ENCODE assay signal across 23 mouse cellular contexts in genomic region chr3:148510381-148510780, GRCm38 (mm10).
DNase-seq lines count a peak whose midpoint lies in the region; ATAC-seq lines count a peak whose summit lies in the region.
"Had no signal": no experiment of that assay in that cellular context is flagged by ENCODE, and none has a peak within 500 bp of the region (broad histone marks: within the 10 kb centered on the region; RNA-seq: fewer than 3 reads in every experiment).

No protein-coding gene starts in this region.

- H3K4me2 ChIP-seq in forebrain, embryonic 14.5 days (ENCODE audit: low read length) = no peak overlapping the region
- H3K4me2 ChIP-seq: hindbrain, embryonic 15.5 days; limb, embryonic 13.5 days; liver, embryonic 15.5 days; midbrain, embryonic 12.5 days had no signal

- H3K9ac ChIP-seq in forebrain, embryonic 14.5 days (ENCODE audit: low read length) = no peak overlapping the region
- H3K9ac ChIP-seq: hindbrain, embryonic 15.5 days; limb, embryonic 13.5 days; liver, embryonic 15.5 days; midbrain, embryonic 12.5 days had no signal

- 89% methylated on average over 5 of the region's 5 CpGs for WGBS in forebrain, embryonic 14.5 days

- no peak overlapping the region for H3K27ac ChIP-seq in forebrain, embryonic 14.5 days (ENCODE audit: low read depth, low read length)
- H3K27ac ChIP-seq: embryonic facial prominence, embryonic 10.5 days; hindbrain, embryonic 15.5 days; limb, embryonic 13.5 days; liver, embryonic 15.5 days; midbrain, embryonic 12.5 days had no signal

- no peak for ATAC-seq in forebrain, embryonic 14.5 days
- ATAC-seq: forebrain, embryonic 16.5 days; intestine, embryonic 16.5 days had no signal

- H3K4me1 ChIP-seq in forebrain, embryonic 14.5 days (ENCODE audit: control insufficient read depth, insufficient read depth, low read length) = no peaks in the 10 kb centered on the region
- H3K4me1 ChIP-seq: embryonic facial prominence, embryonic 10.5 days; hindbrain, embryonic 15.5 days; limb, embryonic 13.5 days; liver, embryonic 15.5 days; midbrain, embryonic 12.5 days had no signal

- no peaks in the 10 kb centered on the region for H3K9me3 ChIP-seq in forebrain, embryonic 14.5 days (replicated peaks; ENCODE audit: control insufficient read depth, low read length)
- H3K9me3 ChIP-seq: embryonic facial prominence, embryonic 10.5 days; hindbrain, embryonic 15.5 days; limb, embryonic 13.5 days; liver, embryonic 15.5 days; midbrain, embryonic 12.5 days had no signal

- H3K4me3 ChIP-seq in forebrain, embryonic 14.5 days (ENCODE audit: low read depth, low read length) = no peak overlapping the region
- H3K4me3 ChIP-seq: embryonic facial prominence, embryonic 10.5 days; hindbrain, embryonic 15.5 days; limb, embryonic 13.5 days; liver, embryonic 15.5 days; midbrain, embryonic 12.5 days had no signal

- DNase-seq in CD4-positive, CD25-positive, alpha-beta regulatory T cell, adult 2 months (ENCODE audit: low read depth, low spot score) = peak; percentile 68
- peak; percentile 28 for DNase-seq in MEL-GATA-1-ER (ENCODE audit: extremely low read depth, low read depth)
- DNase-seq in induced T-regulatory cell, adult 2 months (ENCODE audit: low read depth) = peak; percentile 60
- peak; percentile 54 for DNase-seq in naive thymus-derived CD4-positive, alpha-beta T cell, adult 2 months (ENCODE audit: low read depth)
- DNase-seq in urinary bladder, postnatal 14 days (ENCODE audit: low spot score) = no peak
- DNase-seq in adrenal gland, postnatal 10 days = no peak
- DNase-seq in forebrain, embryonic 14.5 days (ENCODE audit: low spot score) = no peak
- DNase-seq: adrenal gland, postnatal 25 days; cerebellum, adult 9-10 months; gastrocnemius, postnatal 10 days; heart, adult 18-20 months; kidney, adult 9 months; kidney, postnatal 14 days; layer of hippocampus, postnatal 36 days; lung, postnatal 4 days; thymus, postnatal 14 days had no signal

- no peaks in the 10 kb centered on the region for H3K36me3 ChIP-seq in forebrain, embryonic 14.5 days (ENCODE audit: control insufficient read depth, insufficient read depth, low read length)
- H3K36me3 ChIP-seq: embryonic facial prominence, embryonic 10.5 days; hindbrain, embryonic 15.5 days; limb, embryonic 13.5 days; liver, embryonic 15.5 days; midbrain, embryonic 12.5 days had no signal

- H3K27me3 ChIP-seq in forebrain, embryonic 14.5 days (replicated peaks; ENCODE audit: control insufficient read depth, insufficient read depth, low read length) = no peaks in the 10 kb centered on the region
- H3K27me3 ChIP-seq: hindbrain, embryonic 15.5 days; limb, embryonic 13.5 days; liver, embryonic 15.5 days; midbrain, embryonic 12.5 days had no signal

Comparison
In these comparisons a context has a peak if more than half of its experiments do, and no peak if none do; other contexts are left out.
1. DNase-seq: peak in CD4-positive, CD25-positive, alpha-beta regulatory T cell, adult 2 months (single experiment), MEL-GATA-1-ER (single experiment), induced T-regulatory cell, adult 2 months (single experiment) and naive thymus-derived CD4-positive, alpha-beta T cell, adult 2 months (single experiment); none in urinary bladder, postnatal 14 days (single experiment), adrenal gland, postnatal 10 days (single experiment) and forebrain, embryonic 14.5 days (single experiment).